Mouse (Mus musculus) limb, embryonic 15.5 days (tissue): ENCODE data around the gene Txnrd2. TPM values are rescaled to one million over a fixed set of nuclear protein-coding genes. Genes with fewer than 3 reads are reported as not detected.

Experiments
- ATAC-seq: fragments of 200-750 bp; cut with Nextera tagmentation; 2 replicates; pipeline ENCODE4 v1.8.0; 2017; ENCODE audit warnings: low read depth, moderate TSS enrichment; ENCODE audit not compliant: insufficient number of reproducible peaks, low FRiP score, low TSS enrichment
- H3K27ac ChIP-seq: fragments of 300-500 bp; sonication (generic); 2 replicates; pipeline ENCODE4 v1.5.1; 2015; ENCODE audit warnings: moderate library complexity, mild to moderate bottlenecking, inconsistent platforms
- H3K27me3 ChIP-seq: fragments of 300-500 bp; sonication (generic); 2 replicates; pipeline ENCODE4 v1.6.1; 2015; ENCODE audit warnings: inconsistent platforms
- H3K36me3 ChIP-seq: fragments of 300-500 bp; sonication (generic); 2 replicates; pipeline ENCODE4 v1.6.1; 2015; ENCODE audit warnings: inconsistent platforms
- H3K4me1 ChIP-seq: fragments of 300-500 bp; sonication (generic); 2 replicates; pipeline ENCODE4 v1.6.1; 2015; ENCODE audit warnings: inconsistent platforms
- H3K4me2 ChIP-seq: fragments of 300-500 bp; sonication (generic); 2 replicates; pipeline ENCODE4 v1.6.1; 2015; ENCODE audit warnings: mild to moderate bottlenecking, inconsistent platforms
- H3K4me3 ChIP-seq: fragments of 300-500 bp; sonication (generic); 2 replicates; pipeline ENCODE4 v1.5.1; 2015; ENCODE audit warnings: mild to moderate bottlenecking, inconsistent platforms
- H3K9ac ChIP-seq: fragments of 300-500 bp; sonication (generic); 2 replicates; pipeline ENCODE4 v1.6.1; 2015; ENCODE audit warnings: inconsistent platforms
- H3K9me3 ChIP-seq: fragments of 300-500 bp; sonication (generic); 2 replicates; pipeline ENCODE4 v1.6.1; 2016; ENCODE audit warnings: inconsistent platforms
- WGBS: fragments of 180-500 bp; shearing (Covaris S2); methylation state at CpG from one replicate; pipeline ENCODE4 v1.1.7; 2015; 5-methylcytosine and 5-hydroxymethylcytosine counted together
- polyA plus RNA-seq: library from polyadenylated mRNA; unstranded; fragments of >200 nt; fragmentation: Nextera tagmentation; extraction: Ambion mirVana; gene quantifications from 2 replicates; pipeline ENCODE4 v1.2.1, GENCODE M21; 2015

Gene Txnrd2
- polyA plus RNA-seq, 1 experiment from 2014 or later = 16.8 TPM

GRCm38 (mm10) chr16:18482431-18482830 is 56.2 kb downstream of the Txnrd2 start:
- ATAC-seq = no peak
- H3K4me1 ChIP-seq = peaks cover 32% of the 10 kb centered on the region
- no peaks in the 10 kb centered on the region; the same call in 1 of the 2 replicates for H3K36me3 ChIP-seq
- WGBS = 87% methylated on average over 3 of the region's 3 CpGs
- H3K9me3 ChIP-seq = no peaks in the 10 kb centered on the region
- no peaks in the 10 kb centered on the region for H3K27me3 ChIP-seq
- no peak overlapping the region for H3K9ac ChIP-seq
- no peak overlapping the region for H3K4me2 ChIP-seq
- H3K27ac ChIP-seq = no peak overlapping the region
- no peak overlapping the region for H3K4me3 ChIP-seq

DNA sequence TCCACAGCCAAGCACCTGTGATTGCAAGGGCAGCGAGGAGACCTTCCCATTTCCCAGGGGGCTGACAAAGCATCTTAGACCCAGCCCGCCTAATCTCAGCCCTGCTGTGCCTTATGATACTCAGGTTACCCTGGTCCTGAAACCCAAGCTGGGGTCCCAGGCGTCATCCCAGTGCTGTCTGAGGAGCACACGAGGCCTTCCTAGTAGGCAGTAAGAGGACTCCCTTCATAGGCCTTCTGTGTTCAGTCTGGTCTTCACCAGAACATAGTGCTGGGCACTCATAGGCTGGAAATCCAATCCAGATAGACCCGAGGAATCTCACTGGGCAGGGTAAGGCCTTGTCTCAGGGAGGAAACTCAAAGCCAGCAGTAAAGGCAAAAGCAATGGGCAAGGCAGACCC is 57.7 kb downstream of the Txnrd2 start:
- no peak overlapping the region for H3K27ac ChIP-seq
- no peak overlapping the region for H3K9ac ChIP-seq
- peaks cover 32% of the 10 kb centered on the region for H3K4me1 ChIP-seq
- H3K4me3 ChIP-seq = no peak overlapping the region
- no peaks in the 10 kb centered on the region for H3K27me3 ChIP-seq
- H3K4me2 ChIP-seq = no peak overlapping the region
- WGBS = 68% methylated on average over 5 of the region's 5 CpGs
- no peaks in the 10 kb centered on the region for H3K9me3 ChIP-seq
- no peaks in the 10 kb centered on the region for H3K36me3 ChIP-seq
- ATAC-seq = no peak

DNA sequence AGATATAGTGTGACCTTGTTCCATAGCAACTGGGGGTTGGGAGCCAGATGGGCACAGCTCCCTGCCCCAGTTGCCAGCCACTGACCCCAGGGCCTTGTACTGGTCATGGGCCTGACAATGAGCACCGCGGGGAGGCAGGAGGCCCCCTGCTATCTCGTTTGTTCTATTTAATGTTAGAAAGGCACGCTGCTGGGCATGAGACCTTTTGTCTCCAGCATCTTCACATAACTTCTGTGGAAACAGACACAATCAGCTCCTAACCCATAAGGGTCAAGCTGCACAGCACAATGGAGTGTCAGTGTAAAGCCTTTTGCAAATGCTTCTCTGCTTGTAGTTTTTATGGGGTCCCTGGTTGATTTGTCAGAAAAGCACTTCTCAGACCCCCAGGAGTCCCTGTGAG is 58.2 kb downstream of the Txnrd2 start:
- ATAC-seq = no peak
- no peak overlapping the region for H3K27ac ChIP-seq
- no peaks in the 10 kb centered on the region for H3K36me3 ChIP-seq
- WGBS = 53% methylated on average over 4 of the region's 4 CpGs
- no peak overlapping the region for H3K4me2 ChIP-seq
- H3K9me3 ChIP-seq = no peaks in the 10 kb centered on the region
- H3K9ac ChIP-seq = no peak overlapping the region
- H3K4me1 ChIP-seq = peaks cover 30% of the 10 kb centered on the region
- H3K27me3 ChIP-seq = no peaks in the 10 kb centered on the region
- H3K4me3 ChIP-seq = no peak overlapping the region

DNA sequence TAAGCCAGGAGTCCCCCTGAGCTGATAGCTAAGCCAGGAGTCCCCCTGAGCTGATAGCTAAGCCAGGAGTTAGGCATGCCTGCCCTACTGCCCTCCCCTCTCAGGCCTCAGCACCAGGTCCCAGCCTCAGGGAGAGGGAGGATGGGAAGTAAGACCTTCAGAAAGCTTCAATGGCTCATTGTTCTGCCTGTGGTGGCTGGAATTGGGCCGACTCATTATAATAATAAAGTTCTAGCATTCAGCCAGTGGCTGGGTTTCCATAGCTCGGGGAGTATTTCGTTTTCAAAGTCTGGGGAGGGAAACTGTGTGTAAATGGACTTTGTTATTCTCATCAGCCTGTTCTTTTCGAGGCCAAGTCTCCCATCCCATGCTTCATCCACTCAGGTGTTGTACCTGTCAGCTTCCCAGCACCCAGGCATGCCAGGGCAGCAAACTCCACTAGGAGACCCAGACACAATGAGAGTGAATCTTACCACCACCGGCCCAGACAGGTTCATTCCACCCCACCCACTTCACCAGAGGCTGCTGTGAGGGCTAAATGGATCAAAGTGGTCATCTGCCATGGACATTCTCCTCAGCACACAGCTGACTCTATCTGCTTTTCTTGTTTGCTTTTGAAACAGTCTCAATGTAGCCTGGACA is 58.7 kb downstream of the Txnrd2 start:
- Histone ChIP-seq H3K9me3 (no peaks in the 10 kb centered on the region), H3K27me3 (no peaks in the 10 kb centered on the region), H3K4me1 (peaks cover 25% of the 10 kb centered on the region), H3K27ac (no peak overlapping the region), H3K9ac (no peak overlapping the region), H3K36me3 (no peaks in the 10 kb centered on the region), H3K4me3 (no peak overlapping the region), H3K4me2 (no peak overlapping the region)
- WGBS = 32% methylated on average over 5 of the region's 5 CpGs
- ATAC-seq = no peak

GRCm38 (mm10) chr16:18486126-18486525 is 59.9 kb downstream of the Txnrd2 start:
- H3K4me1 ChIP-seq = peaks cover 13% of the 10 kb centered on the region
- H3K36me3 ChIP-seq = no peaks in the 10 kb centered on the region
- no peak overlapping the region for H3K4me2 ChIP-seq
- H3K9me3 ChIP-seq = no peaks in the 10 kb centered on the region
- no peak for ATAC-seq
- H3K9ac ChIP-seq = no peak overlapping the region
- no peak overlapping the region for H3K4me3 ChIP-seq
- 93% methylated on average over 2 of the region's 2 CpGs for WGBS
- no peaks in the 10 kb centered on the region for H3K27me3 ChIP-seq
- no peak overlapping the region for H3K27ac ChIP-seq

- 96% methylated on average over 3 of the region's 3 CpGs for WGBS
- H3K9ac ChIP-seq = no peak overlapping the region
- H3K27ac ChIP-seq = no peak overlapping the region
- H3K4me2 ChIP-seq = no peak overlapping the region
- no peaks in the 10 kb centered on the region for H3K9me3 ChIP-seq
- H3K4me1 ChIP-seq = no peaks in the 10 kb centered on the region
- H3K36me3 ChIP-seq = no peaks in the 10 kb centered on the region
- no peaks in the 10 kb centered on the region for H3K27me3 ChIP-seq
- ATAC-seq = no peak
- H3K4me3 ChIP-seq = no peak overlapping the region
These were observed 64.1 kb downstream of the Txnrd2 start for GRCm38 (mm10) chr16:18490281-18490680.

- Histone ChIP-seq H3K27me3 (no peaks in the 10 kb centered on the region), H3K27ac (no peak overlapping the region), H3K4me2 (no peak overlapping the region), H3K36me3 (no peaks in the 10 kb centered on the region), H3K9me3 (no peaks in the 10 kb centered on the region), H3K4me1 (no peaks in the 10 kb centered on the region), H3K9ac (no peak overlapping the region), H3K4me3 (no peak overlapping the region)
- 57% methylated on average over 1 of the region's 1 CpGs for WGBS
- ATAC-seq = no peak
These were observed 64.7 kb downstream of the Txnrd2 start for GRCm38 (mm10) chr16:18490894-18491293.

GRCm38 (mm10) chr16:18497865-18498515 is 71.8 kb downstream of the Txnrd2 start:
- no peaks in the 10 kb centered on the region for H3K27me3 ChIP-seq
- no peaks in the 10 kb centered on the region for H3K9me3 ChIP-seq
- H3K27ac ChIP-seq = peak overlapping the region; percentile 88
- H3K9ac ChIP-seq = peak overlapping the region; percentile 75
- peak; percentile 20; the same call in 1 of the 2 replicates for ATAC-seq
- peaks cover 19% of the 10 kb centered on the region for H3K36me3 ChIP-seq
- H3K4me3 ChIP-seq = peak overlapping the region; percentile 65
- 6% methylated on average over 6 of the region's 6 CpGs for WGBS
- H3K4me1 ChIP-seq = peaks cover 30% of the 10 kb centered on the region
- peak overlapping the region; percentile 80 for H3K4me2 ChIP-seq

GRCm38 (mm10) chr16:18498558-18498990 is 72.4 kb downstream of the Txnrd2 start, which contains the start of the genes Gnb1l and Rtl10:
TSS of gene Gnb1l (plus strand) at chr16:18498713.
TSS of gene Rtl10 (plus strand) at chr16:18498901.
- peak within 1 kb of the TSS; percentile 75 for H3K9ac ChIP-seq
- H3K27me3 ChIP-seq = no peaks in the 10 kb centered on the region
- peaks cover 30% of the 10 kb centered on the region for H3K4me1 ChIP-seq
- ATAC-seq = peak; percentile 96
- under 1% methylated on average over 51 of the region's 51 CpGs for WGBS
- H3K27ac ChIP-seq = peak within 1 kb of the TSS; percentile 88
- peaks cover 23% of the 10 kb centered on the region for H3K36me3 ChIP-seq
- no peaks in the 10 kb centered on the region for H3K9me3 ChIP-seq
- H3K4me3 ChIP-seq = peak within 1 kb of the TSS; percentile 65
- peak within 1 kb of the TSS; percentile 80 for H3K4me2 ChIP-seq

DNA sequence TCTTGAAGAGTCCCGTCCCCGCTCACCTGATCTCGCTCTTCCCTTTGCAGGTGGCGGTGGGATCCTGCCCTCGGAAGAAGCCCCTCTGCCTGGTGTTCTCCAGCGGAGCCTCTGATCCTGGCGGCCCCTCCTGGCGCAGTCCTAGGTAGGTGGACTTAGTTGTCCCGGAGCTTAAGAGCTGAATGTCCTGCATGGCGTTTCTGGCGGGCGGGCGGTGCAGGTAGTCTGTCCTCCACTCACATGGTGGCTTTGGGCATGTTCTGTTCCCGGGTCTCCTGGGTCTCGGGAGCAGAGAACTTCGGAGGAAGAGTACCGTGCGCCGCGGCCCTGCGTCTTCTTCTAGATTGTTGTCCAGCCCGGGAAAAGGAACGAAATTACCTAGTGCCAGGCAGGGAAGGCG is 72.8 kb downstream of the Txnrd2 start:
- H3K36me3 ChIP-seq = peaks cover 25% of the 10 kb centered on the region
- 0 out of 2 replicates have a peak, but pooled peaks have one; percentile 15 for ATAC-seq
- under 1% methylated on average over 24 of the region's 24 CpGs for WGBS
- H3K4me1 ChIP-seq = peaks cover 30% of the 10 kb centered on the region
- peak overlapping the region; percentile 80 for H3K4me2 ChIP-seq
- H3K27me3 ChIP-seq = no peaks in the 10 kb centered on the region
- H3K4me3 ChIP-seq = peak overlapping the region; percentile 65
- H3K9ac ChIP-seq = peak overlapping the region; percentile 75
- no peaks in the 10 kb centered on the region for H3K9me3 ChIP-seq
- H3K27ac ChIP-seq = peak overlapping the region; percentile 88

DNA sequence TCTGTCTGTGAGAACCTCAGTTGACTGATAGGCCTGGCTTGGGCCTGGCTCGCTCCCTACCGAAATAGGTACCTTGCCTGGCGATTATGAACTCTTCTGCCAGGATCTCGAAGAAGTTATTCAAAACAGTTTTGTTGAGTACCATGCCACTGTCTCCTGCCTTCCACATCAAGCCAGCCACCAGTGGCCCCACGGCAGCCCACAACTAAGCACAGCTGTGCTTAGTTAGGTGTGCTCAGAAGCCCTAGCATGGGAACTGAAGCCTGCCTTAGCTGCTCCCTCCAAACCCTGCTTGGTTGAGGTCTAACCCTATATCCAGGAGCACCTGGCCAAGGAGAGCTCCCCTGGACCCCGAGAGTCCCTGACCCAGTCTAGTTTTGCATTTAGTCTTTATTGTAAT is 75.3 kb downstream of the Txnrd2 start:
- Histone ChIP-seq H3K27ac (no peak overlapping the region), H3K4me1 (peaks cover 30% of the 10 kb centered on the region), H3K36me3 (peaks cover 25% of the 10 kb centered on the region), H3K4me3 (no peak overlapping the region), H3K4me2 (no peak overlapping the region), H3K27me3 (no peaks in the 10 kb centered on the region), H3K9ac (no peak overlapping the region), H3K9me3 (no peaks in the 10 kb centered on the region)
- WGBS = 91% methylated on average over 6 of the region's 6 CpGs
- ATAC-seq = no peak

DNA sequence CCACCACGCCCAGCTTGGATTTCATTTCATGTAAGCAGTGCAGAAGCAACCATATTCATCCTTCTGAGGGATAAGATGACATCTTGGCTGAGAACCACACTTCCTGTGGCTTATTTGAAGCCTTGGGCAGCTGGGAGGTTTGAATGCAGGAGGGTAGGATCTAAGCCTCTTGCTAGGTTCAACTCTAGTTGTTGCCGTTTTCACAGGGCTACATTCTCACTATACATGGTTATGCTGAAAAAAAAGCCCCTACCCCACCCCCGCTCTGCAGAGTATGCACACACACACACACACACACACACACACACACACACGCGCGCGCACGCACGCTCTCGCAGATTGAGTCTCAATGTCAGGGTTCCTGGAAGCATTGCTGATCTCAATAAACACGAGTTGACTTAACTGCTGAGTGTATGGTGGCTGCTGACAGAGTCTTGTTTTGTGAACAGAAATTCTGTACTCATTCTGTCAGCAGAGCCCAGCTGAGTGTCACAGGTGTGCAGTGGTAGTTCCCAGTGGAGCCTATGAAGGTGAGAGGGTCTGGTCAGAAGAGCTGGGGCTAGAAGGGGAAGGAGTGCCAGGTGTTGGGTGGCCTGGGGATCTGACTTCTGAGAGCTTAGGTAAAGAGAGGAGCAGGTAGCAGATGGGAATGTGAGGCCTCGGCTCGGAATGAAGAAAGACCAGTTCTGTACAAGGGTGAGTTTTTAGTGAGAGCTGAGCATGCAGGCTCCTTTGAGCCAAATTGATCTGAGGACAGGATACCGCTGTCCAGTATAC is 77.6 kb downstream of the Txnrd2 start:
- H3K27me3 ChIP-seq = no peaks in the 10 kb centered on the region
- H3K9me3 ChIP-seq = no peaks in the 10 kb centered on the region
- H3K4me2 ChIP-seq = no peak overlapping the region
- H3K4me1 ChIP-seq = peaks cover 23% of the 10 kb centered on the region
- no peak for ATAC-seq
- H3K4me3 ChIP-seq = no peak overlapping the region
- peaks cover 25% of the 10 kb centered on the region for H3K36me3 ChIP-seq
- 84% methylated on average over 14 of the region's 14 CpGs for WGBS
- H3K9ac ChIP-seq = no peak overlapping the region
- H3K27ac ChIP-seq = no peak overlapping the region
